Mouse (Mus musculus) thymus, adult 2 months (tissue): Measurements from ENCODE around the gene Nrg3.

ENCODE experiments used
- CTCF ChIP-seq: fragments of 200-500 bp; IDR thresholded peaks from 2 replicates; pipeline ENCODE4 v1.5.1; 2012; ENCODE audit warnings: mild to moderate bottlenecking, control low read depth, low read length, moderate library complexity, borderline replicate concordance; ENCODE audit not compliant: control insufficient read depth, poor library complexity, insufficient read depth; ENCODE audit errors: extremely low read depth
- POLR2A ChIP-seq: fragments of 200-500 bp; IDR thresholded peaks from 2 replicates; pipeline ENCODE4 v1.6.1; 2012; ENCODE audit warnings: mild to moderate bottlenecking, low read length, control low read depth, moderate library complexity; ENCODE audit not compliant: control insufficient read depth, poor library complexity, insufficient read depth; ENCODE audit errors: extremely low read depth

DNA sequence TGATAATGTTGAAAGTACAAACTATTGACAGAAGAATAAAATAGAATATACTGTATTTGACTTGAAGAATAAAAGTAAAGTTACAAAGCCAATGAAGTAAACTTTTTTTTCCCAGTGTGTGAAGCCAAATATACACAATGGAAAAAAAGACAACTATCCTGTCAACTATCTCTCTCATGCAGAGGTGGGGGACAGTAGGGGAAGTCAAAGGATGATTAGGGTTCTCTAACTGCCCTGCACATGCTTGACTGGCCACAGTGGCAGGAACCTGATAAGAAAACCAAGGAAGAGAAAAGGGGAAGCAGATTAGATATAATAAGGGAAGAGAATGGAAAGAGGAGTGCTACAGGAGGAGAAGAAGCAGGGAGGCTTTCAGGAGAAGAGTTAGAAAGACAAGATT, 855.9 kb downstream of the Nrg3 start:
- no peak for TF ChIP-seq CTCF
- no peak for TF ChIP-seq POLR2A
